Mouse (Mus musculus): ENCODE data around the gene Fbxo11. TPM values are rescaled to one million over a fixed set of nuclear protein-coding genes. Genes with fewer than 3 reads are reported as not detected.
A peak's percentile ranks its signal among the peaks of the same experiment; 100 is the strongest.

The Fbxo11 gene
- total and polyA plus RNA-seq, 2 experiments from 2014 or later, result 8.7 to 11.4 TPM

GRCm38 (mm10) chr17:88066799-88067198 is 1.7 kb upstream of the Fbxo11 start:
- no peaks in the 10 kb centered on the region for H3K36me3 ChIP-seq (replicated peaks; ENCODE audit: control insufficient read depth, insufficient read depth, low read length)
- peak overlapping the region; percentile 47 for H3K9ac ChIP-seq (replicated peaks; ENCODE audit: low read depth, low read length)
- peak overlapping the region; percentile 100 for H3K27ac ChIP-seq (ENCODE audit: low read depth)
- H3K9me3 ChIP-seq (replicated peaks; ENCODE audit: control insufficient read depth, low read length), result no peaks in the 10 kb centered on the region
- peak overlapping the region; percentile 72 for H3K4me2 ChIP-seq (ENCODE audit: low read depth, low read length)
- WGBS, result 8% methylated on average over 9 of the region's 9 CpGs
- no peak for TF ChIP-seq EP300 (IDR thresholded peaks at IDR 0.05; ENCODE audit: low read depth)
- no peak for TF ChIP-seq CTCF (IDR thresholded peaks at IDR 0.05; ENCODE audit: low read depth)
- H3K4me1 ChIP-seq (ENCODE audit: control insufficient read depth, insufficient read depth), result peaks cover 5% of the 10 kb centered on the region
- H3K4me3 ChIP-seq (ENCODE audit: low read depth, low read length), result peak overlapping the region; percentile 86
- no peaks in the 10 kb centered on the region for H3K27me3 ChIP-seq (ENCODE audit: control insufficient read depth, insufficient read depth, low read length)
- no peak for DNase-seq (ENCODE audit: low spot score)
- ATAC-seq (ENCODE audit: insufficient read depth, low read depth), result no peak

GRCm38 (mm10) chr17:88065801-88066646 is 933 bp upstream of the Fbxo11 start:
- WGBS, result 1% methylated on average over 20 of the region's 57 CpGs
- Histone ChIP-seq H3K4me1 (ENCODE audit: control insufficient read depth, insufficient read depth) (peaks cover 5% of the 10 kb centered on the region), H3K9ac (replicated peaks; ENCODE audit: low read depth, low read length) (peak overlapping the region; percentile 97), H3K9me3 (replicated peaks; ENCODE audit: control insufficient read depth, low read length) (no peaks in the 10 kb centered on the region), H3K36me3 (replicated peaks; ENCODE audit: control insufficient read depth, insufficient read depth, low read length) (no peaks in the 10 kb centered on the region), H3K4me2 (ENCODE audit: low read depth, low read length) (peak overlapping the region; percentile 72), H3K27ac (ENCODE audit: low read depth) (peak overlapping the region; percentile 100), H3K4me3 (ENCODE audit: low read depth, low read length) (peak overlapping the region; percentile 86), H3K27me3 (ENCODE audit: control insufficient read depth, insufficient read depth, low read length) (no peaks in the 10 kb centered on the region)
- peak; percentile 28; the same call in 1 of the 2 replicates for TF ChIP-seq EP300 (IDR thresholded peaks at IDR 0.05; ENCODE audit: low read depth)
- TF ChIP-seq CTCF (IDR thresholded peaks at IDR 0.05; ENCODE audit: low read depth), result peak; percentile 55
- peak; percentile 99 for DNase-seq (ENCODE audit: low spot score)
- peak; percentile 94 for ATAC-seq (ENCODE audit: insufficient read depth, low read depth)

- peak overlapping the region; percentile 97 for H3K9ac ChIP-seq (replicated peaks; ENCODE audit: low read depth, low read length)
- TF ChIP-seq CTCF (IDR thresholded peaks at IDR 0.05; ENCODE audit: low read depth), result no peak
- TF ChIP-seq EP300 (IDR thresholded peaks at IDR 0.05; ENCODE audit: low read depth), result no peak
- DNase-seq (ENCODE audit: low spot score), result peak; percentile 48
Measured at GRCm38 (mm10) chr17:88064347-88065030, 602 bp downstream of the Fbxo11 start.

GRCm38 (mm10) chr17:88063980-88064346 is 1.1 kb downstream of the Fbxo11 start:
- TF ChIP-seq CTCF (IDR thresholded peaks at IDR 0.05; ENCODE audit: low read depth) (no peak), EP300 (IDR thresholded peaks at IDR 0.05; ENCODE audit: low read depth) (no peak)
- no peaks in the 10 kb centered on the region for H3K9me3 ChIP-seq (replicated peaks; ENCODE audit: control insufficient read depth, low read length)
- H3K4me2 ChIP-seq (ENCODE audit: low read depth, low read length), result peak overlapping the region; percentile 66
- peak overlapping the region; percentile 86 for H3K4me3 ChIP-seq (ENCODE audit: low read depth, low read length)
- peak overlapping the region; percentile 100 for H3K27ac ChIP-seq (ENCODE audit: low read depth)
- no peaks in the 10 kb centered on the region for H3K27me3 ChIP-seq (ENCODE audit: control insufficient read depth, insufficient read depth, low read length)
- DNase-seq (ENCODE audit: low spot score) (peak; percentile 46), ATAC-seq (ENCODE audit: insufficient read depth, low read depth) (no peak)
- under 1% methylated on average over 23 of the region's 23 CpGs for WGBS
- no peaks in the 10 kb centered on the region for H3K36me3 ChIP-seq (replicated peaks; ENCODE audit: control insufficient read depth, insufficient read depth, low read length)
- H3K4me1 ChIP-seq (ENCODE audit: control insufficient read depth, insufficient read depth), result peaks cover 5% of the 10 kb centered on the region
- H3K9ac ChIP-seq (replicated peaks; ENCODE audit: low read depth, low read length), result peak overlapping the region; percentile 97

More at GRCm38 (mm10) chr17:88064347-88065030, 602 bp downstream of the Fbxo11 start:
- H3K9me3 ChIP-seq (replicated peaks; ENCODE audit: control insufficient read depth, low read length), result no peaks in the 10 kb centered on the region
- ATAC-seq (ENCODE audit: insufficient read depth, low read depth), result peak; percentile 33
- H3K4me1 ChIP-seq (ENCODE audit: control insufficient read depth, insufficient read depth), result peaks cover 5% of the 10 kb centered on the region
- WGBS, result under 1% methylated on average over 22 of the region's 67 CpGs
- H3K4me3 ChIP-seq (ENCODE audit: low read depth, low read length), result peak overlapping the region; percentile 86
- no peaks in the 10 kb centered on the region for H3K27me3 ChIP-seq (ENCODE audit: control insufficient read depth, insufficient read depth, low read length)
- no peaks in the 10 kb centered on the region for H3K36me3 ChIP-seq (replicated peaks; ENCODE audit: control insufficient read depth, insufficient read depth, low read length)
- peak overlapping the region; percentile 66 for H3K4me2 ChIP-seq (ENCODE audit: low read depth, low read length)
- H3K27ac ChIP-seq (ENCODE audit: low read depth), result peak overlapping the region; percentile 100

GRCm38 (mm10) chr17:88062860-88063580 is 2.1 kb downstream of the Fbxo11 start:
- TF ChIP-seq CTCF (IDR thresholded peaks at IDR 0.05; ENCODE audit: low read depth) (no peak), EP300 (IDR thresholded peaks at IDR 0.05; ENCODE audit: low read depth) (no peak)
- peak overlapping the region; percentile 86 for H3K4me3 ChIP-seq (ENCODE audit: low read depth, low read length)
- no peaks in the 10 kb centered on the region for H3K9me3 ChIP-seq (replicated peaks; ENCODE audit: control insufficient read depth, low read length)
- no peaks in the 10 kb centered on the region for H3K27me3 ChIP-seq (ENCODE audit: control insufficient read depth, insufficient read depth, low read length)
- no peaks in the 10 kb centered on the region for H3K36me3 ChIP-seq (replicated peaks; ENCODE audit: control insufficient read depth, insufficient read depth, low read length)
- 26% methylated on average over 8 of the region's 8 CpGs for WGBS
- peak overlapping the region; percentile 66 for H3K4me2 ChIP-seq (ENCODE audit: low read depth, low read length)
- DNase-seq (ENCODE audit: low spot score) (no peak), ATAC-seq (ENCODE audit: insufficient read depth, low read depth) (no peak)
- no peak overlapping the region for H3K27ac ChIP-seq (ENCODE audit: low read depth)
- H3K4me1 ChIP-seq (ENCODE audit: control insufficient read depth, insufficient read depth), result peaks cover 11% of the 10 kb centered on the region
- peak overlapping the region; percentile 97 for H3K9ac ChIP-seq (replicated peaks; ENCODE audit: low read depth, low read length)
